Mouse (Mus musculus) forebrain, postnatal 0 days (tissue): ENCODE data around the gene Isoc2b. TPM values are rescaled to one million over a fixed set of nuclear protein-coding genes. Genes with fewer than 3 reads are reported as not detected.
"Not testable (repeated sequence)": the region's sequence is repeated elsewhere in the genome, so short reads cannot be mapped to it uniquely, and the experiment has no call there.

Experiments
- ATAC-seq: fragments of 200-750 bp; cut with Nextera tagmentation; 2 replicates; pipeline ENCODE4 v1.8.0; 2017; ENCODE audit warnings: mild to moderate bottlenecking, moderate library complexity
- DNase-seq: peaks from one replicate; pipeline ENCODE4 v3.0.0-alpha.2; 2015
- H3K27ac ChIP-seq: fragments of 300-500 bp; sonication (generic); 2 replicates; pipeline ENCODE4 v1.5.1; 2014; ENCODE audit warnings: low read depth, mild to moderate bottlenecking, antibody characterized with exemption, low read length, moderate library complexity, mixed read lengths
- H3K27me3 ChIP-seq: fragments of 300-500 bp; sonication (generic); 2 replicates; pipeline ENCODE4 v1.6.1; 2014; ENCODE audit warnings: mild to moderate bottlenecking, low read length, mixed read lengths; ENCODE audit not compliant: insufficient read depth
- H3K36me3 ChIP-seq: fragments of 300-500 bp; sonication (generic); 2 replicates; pipeline ENCODE4 v1.6.1; 2014; ENCODE audit warnings: mild to moderate bottlenecking, moderate library complexity; ENCODE audit not compliant: insufficient read depth
- H3K4me1 ChIP-seq: fragments of 300-500 bp; sonication (generic); 2 replicates; pipeline ENCODE4 v1.6.1; 2014; ENCODE audit warnings: antibody characterized with exemption; ENCODE audit not compliant: insufficient read depth
- H3K4me2 ChIP-seq: fragments of 300-500 bp; sonication (generic); 2 replicates; pipeline ENCODE4 v1.6.1; 2014; ENCODE audit warnings: low read depth, mild to moderate bottlenecking, moderate library complexity
- H3K4me3 ChIP-seq: fragments of 300-500 bp; sonication (generic); 2 replicates; pipeline ENCODE4 v1.5.1; 2014; ENCODE audit warnings: low read depth, low read length, mixed read lengths
- H3K9ac ChIP-seq: fragments of 300-500 bp; sonication (generic); 2 replicates; pipeline ENCODE4 v1.6.1; 2014; ENCODE audit warnings: mild to moderate bottlenecking
- H3K9me3 ChIP-seq: fragments of 300-500 bp; sonication (generic); 2 replicates; pipeline ENCODE4 v1.6.1; 2016; ENCODE audit warnings: low read length
- CTCF ChIP-seq: sonication (generic); IDR thresholded peaks from 2 replicates; pipeline ENCODE4 v1.5.1; 2016; ENCODE audit warnings: antibody characterized with exemption, control low read depth, low read depth
- WGBS: fragments of 180-500 bp; shearing (Covaris S2); extraction: QIAGEN DNeasy Blood & Tissue Kit; methylation state at CpG from one replicate; pipeline ENCODE4 v1.1.7; 2014; 5-methylcytosine and 5-hydroxymethylcytosine counted together
- polyA plus RNA-seq: library from polyadenylated mRNA; unstranded; fragments of >200 nt; fragmentation: Nextera tagmentation; extraction: Ambion mirVana; gene quantifications from 2 replicates; pipeline ENCODE4 v1.2.1, GENCODE M21; 2015
- total RNA-seq: library from RNA; depleted of rRNA; stranded (reverse); fragments of >200 nt; gene quantifications from 2 replicates; pipeline ENCODE4 v1.2.3, GENCODE M21; 2014

The Isoc2b gene
- total and polyA plus RNA-seq, 2 experiments from 2014 or later, result 2.5 to 3.7 TPM

GRCm38 (mm10) chr7:4816559-4816958 lies 53.5 kb downstream of the Isoc2b start:
- no peak for TF ChIP-seq CTCF
- DNase-seq, result no peak
- no peak overlapping the region for H3K9ac ChIP-seq
- no peak overlapping the region for H3K4me2 ChIP-seq
- 0 out of 2 replicates have a peak, but pooled peaks cover 2% of the 10 kb centered on the region for H3K4me1 ChIP-seq
- no peaks in the 10 kb centered on the region for H3K36me3 ChIP-seq
- no peaks in the 10 kb centered on the region for H3K27me3 ChIP-seq
- no peaks in the 10 kb centered on the region for H3K9me3 ChIP-seq
- H3K27ac ChIP-seq, result no peak overlapping the region
- no peak for ATAC-seq
- no peak overlapping the region for H3K4me3 ChIP-seq

GRCm38 (mm10) chr7:4813105-4813791 lies 56.8 kb downstream of the Isoc2b start:
- peak overlapping the region; percentile 79 for H3K4me2 ChIP-seq
- WGBS, result 25% methylated on average over 8 of the region's 8 CpGs
- no peaks in the 10 kb centered on the region for H3K9me3 ChIP-seq
- no peak for TF ChIP-seq CTCF
- ATAC-seq (no peak), DNase-seq (no peak)
- peaks cover 8% of the 10 kb centered on the region; the same call in 1 of the 2 replicates for H3K36me3 ChIP-seq
- H3K4me1 ChIP-seq, result 0 out of 2 replicates have a peak, but pooled peaks cover 2% of the 10 kb centered on the region
- H3K4me3 ChIP-seq, result peak overlapping the region; percentile 91
- peak overlapping the region; percentile 81 for H3K9ac ChIP-seq
- H3K27me3 ChIP-seq, result no peaks in the 10 kb centered on the region
- H3K27ac ChIP-seq, result peak overlapping the region; percentile 83

GRCm38 (mm10) chr7:4812303-4813104 lies 57.6 kb downstream of the Isoc2b start, which contains the start of gene Ube2s:
Ube2s (minus strand) TSS chr7:4812590.
- peak within 1 kb of the TSS; percentile 98 for H3K27ac ChIP-seq
- DNase-seq (peak; percentile 100), ATAC-seq (peak; percentile 98)
- no peaks in the 10 kb centered on the region for H3K9me3 ChIP-seq
- H3K36me3 ChIP-seq, result peaks cover 12% of the 10 kb centered on the region
- TF ChIP-seq CTCF, result peak; percentile 43
- no peaks in the 10 kb centered on the region for H3K27me3 ChIP-seq
- H3K4me3 ChIP-seq, result peak within 1 kb of the TSS; percentile 91
- 2% methylated on average over 62 of the region's 62 CpGs for WGBS
- H3K4me1 ChIP-seq, result 0 out of 2 replicates have a peak, but pooled peaks cover 2% of the 10 kb centered on the region
- H3K4me2 ChIP-seq, result peak within 1 kb of the TSS; percentile 79
- peak within 1 kb of the TSS; percentile 81 for H3K9ac ChIP-seq

- WGBS, result 3% methylated on average over 26 of the region's 36 CpGs
- Histone ChIP-seq H3K9ac (peak overlapping the region; percentile 81), H3K9me3 (no peaks in the 10 kb centered on the region), H3K4me1 (0 out of 2 replicates have a peak, but pooled peaks cover 2% of the 10 kb centered on the region), H3K27me3 (no peaks in the 10 kb centered on the region), H3K4me3 (peak overlapping the region; percentile 91), H3K27ac (peak overlapping the region; percentile 98), H3K36me3 (peaks cover 18% of the 10 kb centered on the region), H3K4me2 (peak overlapping the region; percentile 79)
- no peak for TF ChIP-seq CTCF
- DNase-seq (peak; percentile 63), ATAC-seq (no peak; the same call in 1 of the 2 replicates)
Observed at GRCm38 (mm10) chr7:4811842-4812302, 58.2 kb downstream of the Isoc2b start.

- H3K27ac ChIP-seq, H3K9me3 ChIP-seq, DNase-seq, H3K27me3 ChIP-seq, H3K4me1 ChIP-seq, ATAC-seq: not testable (repeated sequence)
- Histone ChIP-seq H3K36me3 (peaks cover 19% of the 10 kb centered on the region), H3K9ac (peak overlapping the region; percentile 81), H3K4me2 (peak overlapping the region; percentile 79), H3K4me3 (peak overlapping the region; percentile 91)
- WGBS, result 36% methylated on average over 10 of the region's 10 CpGs
Observed at GRCm38 (mm10) chr7:4811131-4811530, 58.9 kb downstream of the Isoc2b start.

GRCm38 (mm10) chr7:4806716-4807115 lies 63.3 kb downstream of the Isoc2b start:
- 91% methylated on average over 7 of the region's 7 CpGs for WGBS
- DNase-seq (peak; percentile 65), ATAC-seq (peak; percentile 61; the same call in 1 of the 2 replicates)
- Histone ChIP-seq H3K4me2 (no peak overlapping the region), H3K9ac (no peak overlapping the region), H3K9me3 (no peaks in the 10 kb centered on the region), H3K27ac (no peak overlapping the region), H3K4me3 (no peak overlapping the region), H3K36me3 (peaks cover 19% of the 10 kb centered on the region), H3K4me1 (no peaks in the 10 kb centered on the region), H3K27me3 (no peaks in the 10 kb centered on the region)
- TF ChIP-seq CTCF, result peak; percentile 77

GRCm38 (mm10) chr7:4802247-4802646 lies 67.8 kb downstream of the Isoc2b start:
- no peak overlapping the region for H3K4me2 ChIP-seq
- peaks cover 12% of the 10 kb centered on the region for H3K36me3 ChIP-seq
- H3K27ac ChIP-seq, result no peak overlapping the region
- H3K9ac ChIP-seq, result no peak overlapping the region
- H3K4me3 ChIP-seq, result no peak overlapping the region
- H3K9me3 ChIP-seq, result no peaks in the 10 kb centered on the region
- DNase-seq, result no peak
- no peaks in the 10 kb centered on the region for H3K27me3 ChIP-seq
- no peak for TF ChIP-seq CTCF
- no peaks in the 10 kb centered on the region for H3K4me1 ChIP-seq
- ATAC-seq, result no peak
